Mouse (Mus musculus): ENCODE data around the gene Fam171b. TPM values are rescaled to one million over a fixed set of nuclear protein-coding genes. Genes with fewer than 3 reads are reported as not detected.

Fam171b gene
- polyA plus RNA-seq, 1 experiment from 2014 or later = 1.9 TPM

- H3K4me2 ChIP-seq (ENCODE audit: low read depth, low read length) = no peak overlapping the region
- H3K27me3 ChIP-seq (ENCODE audit: control insufficient read depth, insufficient read depth, low read depth, low read length) = no peaks in the 10 kb centered on the region
- H3K27ac ChIP-seq (ENCODE audit: low read length) = no peak overlapping the region
- no peak overlapping the region for H3K9ac ChIP-seq (ENCODE audit: low read length)
- H3K4me3 ChIP-seq (ENCODE audit: low read length) = no peak overlapping the region
- WGBS = 74% methylated on average over 9 of the region's 9 CpGs
- H3K36me3 ChIP-seq (ENCODE audit: control insufficient read depth, insufficient read depth, low read length) = peaks cover 45% of the 10 kb centered on the region
- H3K9me3 ChIP-seq (ENCODE audit: control insufficient read depth, low read length) = no peaks in the 10 kb centered on the region
- no peak for ATAC-seq (ENCODE audit: low read depth)
- no peaks in the 10 kb centered on the region for H3K4me1 ChIP-seq (replicated peaks; ENCODE audit: control insufficient read depth, insufficient read depth, low read length)
Measured at GRCm38 (mm10) chr2:83797902-83798497, 14.4 kb upstream of the Fam171b start.

GRCm38 (mm10) chr2:83813273-83813892 is 947 bp downstream of the Fam171b start:
- H3K9ac ChIP-seq (ENCODE audit: low read length) = peak overlapping the region; percentile 68; the same call in 1 of the 2 replicates
- no peak overlapping the region for H3K27ac ChIP-seq (ENCODE audit: low read length)
- peak overlapping the region; percentile 72 for H3K4me3 ChIP-seq (ENCODE audit: low read length)
- WGBS = 11% methylated on average over 10 of the region's 10 CpGs
- H3K36me3 ChIP-seq (ENCODE audit: control insufficient read depth, insufficient read depth, low read length) = no peaks in the 10 kb centered on the region
- H3K4me1 ChIP-seq (replicated peaks; ENCODE audit: control insufficient read depth, insufficient read depth, low read length) = peaks cover 4% of the 10 kb centered on the region
- peaks cover 21% of the 10 kb centered on the region for H3K27me3 ChIP-seq (ENCODE audit: control insufficient read depth, insufficient read depth, low read depth, low read length)
- H3K9me3 ChIP-seq (ENCODE audit: control insufficient read depth, low read length) = no peaks in the 10 kb centered on the region
- H3K4me2 ChIP-seq (ENCODE audit: low read depth, low read length) = peak overlapping the region; percentile 98
- no peak for ATAC-seq (ENCODE audit: low read depth)

GRCm38 (mm10) chr2:83814009-83814408 is 1.6 kb downstream of the Fam171b start:
- no peak overlapping the region for H3K4me2 ChIP-seq (ENCODE audit: low read depth, low read length)
- H3K36me3 ChIP-seq (ENCODE audit: control insufficient read depth, insufficient read depth, low read length) = no peaks in the 10 kb centered on the region
- H3K9ac ChIP-seq (ENCODE audit: low read length) = no peak overlapping the region
- no peak overlapping the region for H3K27ac ChIP-seq (ENCODE audit: low read length)
- H3K4me1 ChIP-seq (replicated peaks; ENCODE audit: control insufficient read depth, insufficient read depth, low read length) = peaks cover 4% of the 10 kb centered on the region
- no peak overlapping the region for H3K4me3 ChIP-seq (ENCODE audit: low read length)
- peaks cover 21% of the 10 kb centered on the region for H3K27me3 ChIP-seq (ENCODE audit: control insufficient read depth, insufficient read depth, low read depth, low read length)
- ATAC-seq (ENCODE audit: low read depth) = no peak
- WGBS = 49% methylated on average over 6 of the region's 6 CpGs
- H3K9me3 ChIP-seq (ENCODE audit: control insufficient read depth, low read length) = no peaks in the 10 kb centered on the region

- Histone ChIP-seq H3K4me1 (replicated peaks; ENCODE audit: control insufficient read depth, insufficient read depth, low read length) (peaks cover 4% of the 10 kb centered on the region), H3K4me3 (ENCODE audit: low read length) (no peak overlapping the region), H3K27ac (ENCODE audit: low read length) (no peak overlapping the region), H3K4me2 (ENCODE audit: low read depth, low read length) (no peak overlapping the region), H3K9ac (ENCODE audit: low read length) (no peak overlapping the region), H3K9me3 (ENCODE audit: control insufficient read depth, low read length) (no peaks in the 10 kb centered on the region), H3K27me3 (ENCODE audit: control insufficient read depth, insufficient read depth, low read depth, low read length) (peaks cover 20% of the 10 kb centered on the region), H3K36me3 (ENCODE audit: control insufficient read depth, insufficient read depth, low read length) (no peaks in the 10 kb centered on the region)
- WGBS = 61% methylated on average over 6 of the region's 6 CpGs
- ATAC-seq (ENCODE audit: low read depth) = no peak
Measured at GRCm38 (mm10) chr2:83816147-83816546, 3.7 kb downstream of the Fam171b start.

GRCm38 (mm10) chr2:83825161-83825560 is 12.7 kb downstream of the Fam171b start:
- Histone ChIP-seq H3K27ac (ENCODE audit: low read length) (no peak overlapping the region), H3K4me2 (ENCODE audit: low read depth, low read length) (no peak overlapping the region), H3K36me3 (ENCODE audit: control insufficient read depth, insufficient read depth, low read length) (no peaks in the 10 kb centered on the region), H3K4me1 (replicated peaks; ENCODE audit: control insufficient read depth, insufficient read depth, low read length) (no peaks in the 10 kb centered on the region), H3K27me3 (ENCODE audit: control insufficient read depth, insufficient read depth, low read depth, low read length) (no peaks in the 10 kb centered on the region), H3K9me3 (ENCODE audit: control insufficient read depth, low read length) (no peaks in the 10 kb centered on the region), H3K9ac (ENCODE audit: low read length) (no peak overlapping the region), H3K4me3 (ENCODE audit: low read length) (no peak overlapping the region)
- 62% methylated on average over 5 of the region's 5 CpGs for WGBS
- no peak for ATAC-seq (ENCODE audit: low read depth)

- no peaks in the 10 kb centered on the region for H3K27me3 ChIP-seq (ENCODE audit: control insufficient read depth, insufficient read depth, low read depth, low read length)
- ATAC-seq (ENCODE audit: low read depth) = no peak
- no peak overlapping the region for H3K4me3 ChIP-seq (ENCODE audit: low read length)
- no peaks in the 10 kb centered on the region for H3K4me1 ChIP-seq (replicated peaks; ENCODE audit: control insufficient read depth, insufficient read depth, low read length)
- H3K36me3 ChIP-seq (ENCODE audit: control insufficient read depth, insufficient read depth, low read length) = no peaks in the 10 kb centered on the region
- no peak overlapping the region for H3K9ac ChIP-seq (ENCODE audit: low read length)
- no peaks in the 10 kb centered on the region for H3K9me3 ChIP-seq (ENCODE audit: control insufficient read depth, low read length)
- WGBS = 84% methylated on average over 3 of the region's 3 CpGs
- H3K27ac ChIP-seq (ENCODE audit: low read length) = no peak overlapping the region
- H3K4me2 ChIP-seq (ENCODE audit: low read depth, low read length) = no peak overlapping the region
Measured at GRCm38 (mm10) chr2:83828895-83829539, 16.6 kb downstream of the Fam171b start.

- ATAC-seq (ENCODE audit: low read depth) = no peak
- 79% methylated on average over 4 of the region's 4 CpGs for WGBS
- H3K4me2 ChIP-seq (ENCODE audit: low read depth, low read length) = no peak overlapping the region
- no peak overlapping the region for H3K4me3 ChIP-seq (ENCODE audit: low read length)
- no peaks in the 10 kb centered on the region for H3K27me3 ChIP-seq (ENCODE audit: control insufficient read depth, insufficient read depth, low read depth, low read length)
- H3K9ac ChIP-seq (ENCODE audit: low read length) = no peak overlapping the region
- H3K4me1 ChIP-seq (replicated peaks; ENCODE audit: control insufficient read depth, insufficient read depth, low read length) = no peaks in the 10 kb centered on the region
- H3K36me3 ChIP-seq (ENCODE audit: control insufficient read depth, insufficient read depth, low read length) = no peaks in the 10 kb centered on the region
- no peak overlapping the region for H3K27ac ChIP-seq (ENCODE audit: low read length)
- no peaks in the 10 kb centered on the region for H3K9me3 ChIP-seq (ENCODE audit: control insufficient read depth, low read length)
Measured at GRCm38 (mm10) chr2:83832903-83833302, 20.5 kb downstream of the Fam171b start.

GRCm38 (mm10) chr2:83835313-83836070 is 23.1 kb downstream of the Fam171b start:
- no peak for ATAC-seq (ENCODE audit: low read depth)
- 76% methylated on average over 10 of the region's 10 CpGs for WGBS

GRCm38 (mm10) chr2:83848495-83848894 is 36.1 kb downstream of the Fam171b start:
- ATAC-seq (ENCODE audit: low read depth) = no peak
- H3K9me3 ChIP-seq (ENCODE audit: control insufficient read depth, low read length) = no peaks in the 10 kb centered on the region
- H3K27me3 ChIP-seq (ENCODE audit: control insufficient read depth, insufficient read depth, low read depth, low read length) = no peaks in the 10 kb centered on the region
- no peak overlapping the region for H3K27ac ChIP-seq (ENCODE audit: low read length)
- H3K4me2 ChIP-seq (ENCODE audit: low read depth, low read length) = no peak overlapping the region
- no peaks in the 10 kb centered on the region for H3K4me1 ChIP-seq (replicated peaks; ENCODE audit: control insufficient read depth, insufficient read depth, low read length)
- WGBS = 62% methylated on average over 3 of the region's 3 CpGs
- no peaks in the 10 kb centered on the region for H3K36me3 ChIP-seq (ENCODE audit: control insufficient read depth, insufficient read depth, low read length)
- no peak overlapping the region for H3K9ac ChIP-seq (ENCODE audit: low read length)
- no peak overlapping the region for H3K4me3 ChIP-seq (ENCODE audit: low read length)

More at GRCm38 (mm10) chr2:83835313-83836070, 23.1 kb downstream of the Fam171b start:
- no peaks in the 10 kb centered on the region for H3K36me3 ChIP-seq (ENCODE audit: control insufficient read depth, insufficient read depth, low read length)
- H3K4me2 ChIP-seq (ENCODE audit: low read depth, low read length) = no peak overlapping the region
- H3K9ac ChIP-seq (ENCODE audit: low read length) = no peak overlapping the region
- no peak overlapping the region for H3K27ac ChIP-seq (ENCODE audit: low read length)
- H3K9me3 ChIP-seq (ENCODE audit: control insufficient read depth, low read length) = no peaks in the 10 kb centered on the region
- no peaks in the 10 kb centered on the region for H3K27me3 ChIP-seq (ENCODE audit: control insufficient read depth, insufficient read depth, low read depth, low read length)
- H3K4me3 ChIP-seq (ENCODE audit: low read length) = no peak overlapping the region
- H3K4me1 ChIP-seq (replicated peaks; ENCODE audit: control insufficient read depth, insufficient read depth, low read length) = no peaks in the 10 kb centered on the region

Data from lung, embryonic 16.5 days (tissue).